Mouse (Mus musculus): ENCODE measurements at regions not wholly inside any gene's neighbourhood (a gene's known extent, or its start where the extent isn't known, plus 50 kb on each side); places are given as distances from the start of the nearest gene placed in this dataset.

DNA sequence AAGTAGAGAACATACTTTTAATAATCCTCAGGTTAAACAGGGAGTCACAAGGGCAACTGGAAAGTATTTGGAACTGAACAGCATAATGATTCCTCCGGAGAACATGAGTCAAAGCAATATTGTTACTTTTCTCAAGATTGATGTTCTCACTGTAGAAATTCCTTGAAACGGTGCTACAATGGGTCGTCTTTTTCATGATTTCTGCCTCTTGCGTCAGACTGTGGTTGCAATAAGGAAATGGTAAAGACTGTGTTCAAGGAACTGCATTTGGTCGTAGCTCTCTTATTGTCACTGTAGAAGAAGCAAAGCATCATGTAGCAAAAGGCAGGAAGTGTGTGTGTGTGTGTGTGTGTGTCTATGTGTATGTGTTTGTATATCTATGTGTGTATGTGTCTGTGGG, 294.6 kb upstream of the Actbl2 start:
- peak; percentile 82 to 93 for ATAC-seq (replicated peaks in 1 of 2; ENCODE audit: insufficient read depth in 1 of 2, low FRiP score in 2 of 2, low TSS enrichment in 1 of 2, low read depth in 1 of 2, poor library complexity in 2 of 2, severe bottlenecking in 2 of 2)

DNA sequence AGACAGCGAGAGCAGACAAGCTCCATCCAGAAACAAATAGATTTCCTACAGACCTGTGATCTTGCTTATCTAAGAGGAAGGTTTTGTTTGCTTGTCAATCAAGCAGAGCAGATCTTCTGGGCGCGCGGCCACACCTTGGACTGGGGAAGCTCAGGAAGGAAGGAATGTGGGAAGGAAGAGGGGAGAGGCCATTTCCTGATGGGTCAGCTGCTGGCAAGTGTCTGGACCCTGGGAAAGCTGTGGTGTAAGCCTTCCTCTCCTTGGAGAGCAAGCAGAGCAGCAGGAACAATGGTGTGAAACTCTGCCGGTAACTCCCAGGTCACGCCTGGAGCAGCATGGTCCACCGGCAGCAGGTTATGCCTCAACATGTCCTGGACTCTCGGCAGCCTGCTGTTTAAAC, 287.7 kb upstream of the Actbl2 start:
- ATAC-seq (replicated peaks in 1 of 2; ENCODE audit: insufficient read depth in 1 of 2, low FRiP score in 2 of 2, low TSS enrichment in 1 of 2, low read depth in 1 of 2, poor library complexity in 2 of 2, severe bottlenecking in 2 of 2): no peak

- ATAC-seq (replicated peaks in 1 of 2; ENCODE audit: insufficient read depth in 1 of 2, low FRiP score in 2 of 2, low TSS enrichment in 1 of 2, low read depth in 1 of 2, poor library complexity in 2 of 2, severe bottlenecking in 2 of 2): peak; percentile 94 to 98
Observed at GRCm38 (mm10) chr13:110967626-110968506, 286.9 kb upstream of the Actbl2 start.

- no peak for ATAC-seq (replicated peaks in 1 of 2; ENCODE audit: insufficient read depth in 1 of 2, low FRiP score in 2 of 2, low TSS enrichment in 1 of 2, low read depth in 1 of 2, poor library complexity in 2 of 2, severe bottlenecking in 2 of 2)
Observed at GRCm38 (mm10) chr13:110968507-110968905, 286.3 kb upstream of the Actbl2 start.

GRCm38 (mm10) chr13:110977379-110977778, 277.4 kb upstream of the Actbl2 start:
- no peak for ATAC-seq (replicated peaks in 1 of 2; ENCODE audit: insufficient read depth in 1 of 2, low FRiP score in 2 of 2, low TSS enrichment in 1 of 2, low read depth in 1 of 2, poor library complexity in 2 of 2, severe bottlenecking in 2 of 2)

GRCm38 (mm10) chr13:110978022-110978421, 276.8 kb upstream of the Actbl2 start:
- no peak for ATAC-seq (replicated peaks in 1 of 2; ENCODE audit: insufficient read depth in 1 of 2, low FRiP score in 2 of 2, low TSS enrichment in 1 of 2, low read depth in 1 of 2, poor library complexity in 2 of 2, severe bottlenecking in 2 of 2)

DNA sequence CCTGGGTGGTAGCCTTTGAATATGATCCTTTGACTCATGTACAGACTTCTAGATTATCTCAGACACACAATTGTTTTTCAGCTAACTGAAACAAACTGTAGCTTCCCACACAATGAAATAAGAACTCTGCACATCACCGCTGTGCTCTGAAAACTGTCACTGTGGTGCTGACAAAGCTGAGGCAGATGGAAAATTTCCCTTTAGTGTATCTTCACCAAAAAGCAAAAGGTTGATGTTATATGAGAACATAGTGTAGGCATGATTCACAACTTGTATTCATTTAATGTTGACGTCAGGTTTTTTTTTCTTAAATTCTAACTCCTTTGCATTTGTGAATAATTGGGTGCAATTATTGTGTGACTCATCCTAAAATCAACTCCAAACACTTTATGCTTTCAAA, 264.1 kb upstream of the Actbl2 start:
- ATAC-seq (replicated peaks in 1 of 2; ENCODE audit: insufficient read depth in 1 of 2, low FRiP score in 2 of 2, low TSS enrichment in 1 of 2, low read depth in 1 of 2, poor library complexity in 2 of 2, severe bottlenecking in 2 of 2): no peak

GRCm38 (mm10) chr13:110991121-110991520, 263.7 kb upstream of the Actbl2 start:
- ATAC-seq (replicated peaks in 1 of 2; ENCODE audit: insufficient read depth in 1 of 2, low FRiP score in 2 of 2, low TSS enrichment in 1 of 2, low read depth in 1 of 2, poor library complexity in 2 of 2, severe bottlenecking in 2 of 2): no peak

- no peak for ATAC-seq (replicated peaks in 1 of 2; ENCODE audit: insufficient read depth in 1 of 2, low FRiP score in 2 of 2, low TSS enrichment in 1 of 2, low read depth in 1 of 2, poor library complexity in 2 of 2, severe bottlenecking in 2 of 2)
Observed at GRCm38 (mm10) chr13:110994596-110994995, 260.2 kb upstream of the Actbl2 start.

- no peak for ATAC-seq (replicated peaks in 1 of 2; ENCODE audit: insufficient read depth in 1 of 2, low FRiP score in 2 of 2, low TSS enrichment in 1 of 2, low read depth in 1 of 2, poor library complexity in 2 of 2, severe bottlenecking in 2 of 2)
Observed at GRCm38 (mm10) chr13:111002670-111003069, 252.1 kb upstream of the Actbl2 start.

- ATAC-seq (replicated peaks in 1 of 2; ENCODE audit: insufficient read depth in 1 of 2, low FRiP score in 2 of 2, low TSS enrichment in 1 of 2, low read depth in 1 of 2, poor library complexity in 2 of 2, severe bottlenecking in 2 of 2): no peak
Observed at GRCm38 (mm10) chr13:111014142-111014541, 240.7 kb upstream of the Actbl2 start.

DNA sequence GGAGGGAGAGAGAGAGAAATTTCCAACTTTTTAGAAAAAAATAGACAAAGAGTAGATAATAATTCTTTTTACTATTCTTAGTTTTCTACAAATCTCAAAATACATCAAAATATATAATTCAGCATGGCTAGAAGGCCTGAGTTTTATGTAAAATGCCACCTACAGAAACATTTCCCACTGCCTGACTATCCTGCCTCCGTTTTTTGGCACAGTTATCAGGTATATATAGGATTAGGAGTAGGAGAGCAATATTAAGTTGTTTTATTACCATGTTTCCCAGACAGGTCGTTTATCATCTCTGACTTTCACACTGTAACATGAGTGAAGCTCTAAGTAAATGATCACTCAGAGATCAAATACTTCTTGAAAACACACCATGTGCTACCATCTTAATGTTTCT, 224.7 kb upstream of the Actbl2 start:
- no peak for ATAC-seq (replicated peaks in 1 of 2; ENCODE audit: insufficient read depth in 1 of 2, low FRiP score in 2 of 2, low TSS enrichment in 1 of 2, low read depth in 1 of 2, poor library complexity in 2 of 2, severe bottlenecking in 2 of 2)

- no peak for ATAC-seq (replicated peaks in 1 of 2; ENCODE audit: insufficient read depth in 1 of 2, low FRiP score in 2 of 2, low TSS enrichment in 1 of 2, low read depth in 1 of 2, poor library complexity in 2 of 2, severe bottlenecking in 2 of 2)
Observed at GRCm38 (mm10) chr13:111031633-111032032, 223.2 kb upstream of the Actbl2 start.

DNA sequence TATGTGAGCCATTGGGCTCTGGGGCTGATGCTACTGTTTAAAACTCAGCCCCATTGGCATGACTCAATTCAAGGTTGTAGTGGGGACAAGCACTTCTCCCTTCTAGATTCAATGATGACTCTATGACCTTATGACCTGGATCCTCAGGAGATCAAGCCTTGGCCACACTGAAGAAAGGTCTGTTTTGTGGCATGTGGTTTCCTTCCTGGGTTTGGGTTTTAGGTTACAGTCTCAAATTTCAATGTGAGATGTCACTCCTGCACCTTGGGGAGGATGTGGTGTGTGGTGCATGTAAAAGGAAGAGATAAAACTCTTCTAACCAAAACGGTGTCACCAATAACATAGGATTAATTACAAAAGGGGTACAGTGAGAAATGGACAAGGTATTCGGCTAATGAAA, 211.2 kb upstream of the Actbl2 start:
- ATAC-seq (replicated peaks in 1 of 2; ENCODE audit: insufficient read depth in 1 of 2, low FRiP score in 2 of 2, low TSS enrichment in 1 of 2, low read depth in 1 of 2, poor library complexity in 2 of 2, severe bottlenecking in 2 of 2): peak; percentile 83 to 93

DNA sequence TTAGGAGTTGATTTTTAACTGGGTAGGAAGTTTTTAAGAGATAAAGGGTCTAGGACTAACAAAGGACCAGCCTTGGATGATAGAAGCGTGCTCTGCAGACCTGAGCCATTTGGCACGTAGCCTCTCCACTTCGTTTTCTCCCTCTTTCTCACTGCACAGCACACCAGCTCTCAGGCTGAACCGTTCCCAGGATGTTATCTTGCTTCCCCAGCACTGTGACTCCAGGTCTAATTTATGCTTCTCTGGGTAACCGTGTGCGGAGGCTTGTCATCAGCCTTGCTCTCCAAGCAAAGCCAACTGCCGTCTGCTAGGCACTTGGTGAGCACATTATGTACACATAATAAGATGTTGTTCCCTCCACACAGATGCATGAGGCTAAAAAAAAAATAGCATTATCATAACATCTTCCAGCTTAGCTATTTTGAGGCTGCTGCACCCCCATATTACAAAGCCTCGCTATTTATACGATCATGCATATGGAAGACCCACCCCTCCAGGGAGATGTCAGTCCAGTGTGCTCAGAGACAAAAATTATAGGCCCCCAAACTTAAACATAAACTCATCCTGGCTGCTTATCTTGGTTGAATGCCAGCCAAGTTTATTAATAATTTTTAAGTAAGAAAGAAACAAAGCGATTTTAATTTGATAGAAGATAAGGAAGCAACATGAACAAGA, 210.3 kb upstream of the Actbl2 start:
- ATAC-seq (replicated peaks in 1 of 2; ENCODE audit: insufficient read depth in 1 of 2, low FRiP score in 2 of 2, low TSS enrichment in 1 of 2, low read depth in 1 of 2, poor library complexity in 2 of 2, severe bottlenecking in 2 of 2): peak; percentile 47 to 70; a peak in 3 of 4 replicates

GRCm38 (mm10) chr13:111050097-111050496, 204.7 kb upstream of the Actbl2 start:
- no peak for ATAC-seq (replicated peaks in 1 of 2; ENCODE audit: insufficient read depth in 1 of 2, low FRiP score in 2 of 2, low TSS enrichment in 1 of 2, low read depth in 1 of 2, poor library complexity in 2 of 2, severe bottlenecking in 2 of 2)

GRCm38 (mm10) chr13:111055817-111056216, 199.0 kb upstream of the Actbl2 start:
- ATAC-seq (replicated peaks in 1 of 2; ENCODE audit: insufficient read depth in 1 of 2, low FRiP score in 2 of 2, low TSS enrichment in 1 of 2, low read depth in 1 of 2, poor library complexity in 2 of 2, severe bottlenecking in 2 of 2): no peak

DNA sequence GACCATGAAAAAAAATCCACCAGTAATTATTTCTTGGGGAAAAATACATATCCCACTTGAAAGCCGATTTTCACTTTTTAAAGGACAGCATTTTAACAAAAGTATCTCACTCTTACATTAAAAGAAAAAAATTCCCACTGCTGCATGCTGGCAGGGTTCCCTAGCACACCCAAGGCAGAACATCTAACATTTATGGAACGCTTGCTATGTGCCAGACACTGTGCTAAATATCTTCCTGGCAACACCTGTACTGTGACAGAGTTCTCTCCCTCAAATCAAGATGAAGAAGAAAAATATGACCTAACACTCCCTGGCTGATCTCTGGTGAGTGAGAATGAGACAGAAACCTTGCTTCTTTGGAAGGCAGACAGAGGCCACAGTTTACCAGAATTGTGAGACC, 167.1 kb upstream of the Actbl2 start:
- no peak for ATAC-seq (replicated peaks in 1 of 2; ENCODE audit: insufficient read depth in 1 of 2, low FRiP score in 2 of 2, low TSS enrichment in 1 of 2, low read depth in 1 of 2, poor library complexity in 2 of 2, severe bottlenecking in 2 of 2)

DNA sequence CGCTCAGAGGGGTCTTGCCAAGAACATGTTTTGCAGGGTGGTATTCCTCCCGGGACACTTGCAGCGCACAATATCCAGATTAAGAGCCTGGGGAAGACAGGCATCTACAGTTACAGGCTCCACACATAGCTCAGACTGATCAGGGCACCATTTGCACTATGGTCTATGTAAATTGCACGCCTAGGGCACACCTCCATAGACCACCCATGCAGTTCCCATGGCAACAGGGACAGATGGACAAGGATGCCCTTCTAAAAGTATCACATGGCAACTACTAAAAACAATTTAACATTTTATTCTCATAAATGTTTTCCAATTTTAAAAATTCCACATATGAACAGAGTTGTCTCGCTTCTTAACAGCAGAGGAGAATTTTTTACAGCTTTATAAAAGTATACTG, 158.7 kb upstream of the Actbl2 start:
- no peak for ATAC-seq (replicated peaks in 1 of 2; ENCODE audit: insufficient read depth in 1 of 2, low FRiP score in 2 of 2, low TSS enrichment in 1 of 2, low read depth in 1 of 2, poor library complexity in 2 of 2, severe bottlenecking in 2 of 2)

Measured in hematopoietic stem cell, adult 5-6 weeks (primary cell).